Mouse (Mus musculus) left cerebral cortex, adult 18-20 months (tissue): ENCODE measurements around the gene Psma2. TPM values are rescaled to one million over a fixed set of nuclear protein-coding genes. Genes with fewer than 3 reads are reported as not detected.

Source experiments
- DNase-seq, 2 experiments: peaks; one replicate each; pipeline ENCODE4 v3.0.0; 2021 to 2022; ENCODE audit warnings: low spot score in 2 of 2, mixed read lengths in 1 of 2
- long read RNA-seq, 2 experiments: library from polyadenylated mRNA; stranded (forward); transcript quantifications; one replicate each; pipeline ENCODE4 v2.0.0; 2021
- total RNA-seq, 2 experiments: library from RNA; stranded (reverse); gene quantifications; 2 replicates each; pipeline ENCODE4 v1.2.3; 2021

The Psma2 gene
- total RNA-seq, result 10 to 100 TPM; 57.5 to 65.7 TPM
- long read RNA-seq, experiment 1, transcript Psma2-201 (8 exons, 2,911 nt), result major isoform, 144 of 149 reads
- long read RNA-seq, experiment 1, partial matches to known transcripts, result 3 of 149 reads
- long read RNA-seq, experiment 1, other reads (novel, unspliced or antisense), result 2 of 149 reads
- long read RNA-seq, experiment 2, transcript Psma2-201 (8 exons, 2,911 nt), result major isoform, 129 of 141 reads
- long read RNA-seq, experiment 2, partial matches to known transcripts, result 8 of 141 reads
- long read RNA-seq, experiment 2, other reads (novel, unspliced or antisense), result 4 of 141 reads

GRCm38 (mm10) chr13:14612926-14613529 is at the start of gene Psma2, which contains the start of gene Mrpl32:
Gene Psma2 (plus strand): TSS chr13:14613240.
Gene Mrpl32 (minus strand): TSS chr13:14613165.
- peak; percentile 96 to 97 for DNase-seq

DNA sequence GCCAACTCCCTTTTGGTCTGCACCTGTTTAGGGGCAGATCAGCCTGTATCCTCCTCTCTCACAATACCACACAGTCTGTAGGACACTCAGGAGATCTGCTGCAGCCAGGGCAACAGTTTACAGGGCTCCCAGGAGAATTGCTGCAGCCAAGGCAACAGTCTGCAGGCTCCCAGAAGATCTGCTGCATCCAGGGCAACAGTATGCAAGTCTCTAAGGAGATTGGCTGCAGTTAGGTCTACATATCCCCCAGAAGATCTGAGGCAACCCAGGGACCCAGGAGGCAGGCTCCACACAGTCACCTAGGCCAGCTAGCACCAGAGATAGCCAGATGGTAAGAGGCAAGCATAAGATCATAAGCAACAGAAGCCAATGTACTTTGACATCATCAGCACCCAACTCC is 38.9 kb upstream of the Psma2 start:
- no peak for DNase-seq

DNA sequence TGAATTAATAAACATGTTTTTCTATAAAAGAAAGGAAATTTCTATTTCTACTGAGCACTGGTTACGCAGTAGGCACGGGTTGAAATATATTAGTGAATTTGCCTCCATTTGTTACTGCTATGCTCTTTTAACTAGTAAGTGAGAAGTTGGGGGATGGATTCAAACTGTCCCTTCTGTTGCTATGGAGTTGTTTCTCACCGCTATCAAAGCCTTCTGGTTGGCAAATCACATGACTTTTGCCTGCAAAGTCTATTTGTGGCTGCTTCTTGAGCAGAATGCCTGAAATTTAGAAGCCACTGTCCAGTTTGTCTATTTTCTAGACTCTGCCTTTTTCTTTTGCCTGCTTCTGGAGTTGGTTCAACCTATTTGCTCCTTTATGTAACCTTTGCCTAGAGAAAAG is 32.6 kb upstream of the Psma2 start:
- no peak for DNase-seq

GRCm38 (mm10) chr13:14602744-14603143 is 10.3 kb upstream of the Psma2 start:
- DNase-seq, result peak in 1 of 2 experiments; percentile 19

- DNase-seq, result no peak
Observed at GRCm38 (mm10) chr13:14607616-14608015, 5.4 kb upstream of the Psma2 start.

DNA sequence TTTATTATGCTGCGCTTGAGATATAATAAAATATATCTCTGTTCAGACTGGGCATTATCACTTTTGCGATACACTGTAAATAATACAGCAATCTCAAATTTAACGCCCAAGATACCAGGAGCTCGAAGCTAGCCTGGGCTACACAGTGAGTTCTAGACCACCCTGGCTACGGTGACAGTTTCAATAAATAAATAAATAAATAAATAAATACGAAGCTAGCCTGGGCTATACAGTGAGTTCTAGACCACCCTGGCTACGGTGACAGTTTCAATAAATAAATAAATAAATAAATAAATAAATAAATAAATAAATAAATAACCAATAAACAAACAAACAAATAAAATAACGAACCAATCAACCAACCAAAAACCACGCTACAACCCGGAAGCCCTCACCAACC is 577 bp upstream of the Psma2 start:
- DNase-seq, result no peak

- DNase-seq, result no peak
Observed at GRCm38 (mm10) chr13:14613553-14613952, 513 bp downstream of the Psma2 start.

DNA sequence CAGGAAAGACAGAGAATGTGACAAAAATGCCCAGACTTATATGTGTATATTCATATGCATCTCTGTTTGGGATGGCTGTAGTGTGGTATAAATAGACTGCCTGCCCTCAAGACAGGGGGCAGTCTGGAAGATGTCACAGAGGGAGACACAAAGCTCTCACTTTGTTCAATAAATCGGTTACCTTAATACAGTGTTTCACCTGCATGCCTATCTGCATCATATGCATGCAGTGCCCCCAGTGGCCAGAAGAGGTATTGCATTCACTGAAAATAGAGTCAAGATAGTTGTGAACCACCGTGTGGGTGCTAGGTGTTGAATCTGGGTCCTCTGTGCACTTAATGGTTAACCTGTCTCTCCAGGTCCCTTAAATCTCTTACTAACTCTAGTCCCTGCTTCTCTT is 5.7 kb downstream of the Psma2 start:
- DNase-seq, result peak; percentile 56 to 77

DNA sequence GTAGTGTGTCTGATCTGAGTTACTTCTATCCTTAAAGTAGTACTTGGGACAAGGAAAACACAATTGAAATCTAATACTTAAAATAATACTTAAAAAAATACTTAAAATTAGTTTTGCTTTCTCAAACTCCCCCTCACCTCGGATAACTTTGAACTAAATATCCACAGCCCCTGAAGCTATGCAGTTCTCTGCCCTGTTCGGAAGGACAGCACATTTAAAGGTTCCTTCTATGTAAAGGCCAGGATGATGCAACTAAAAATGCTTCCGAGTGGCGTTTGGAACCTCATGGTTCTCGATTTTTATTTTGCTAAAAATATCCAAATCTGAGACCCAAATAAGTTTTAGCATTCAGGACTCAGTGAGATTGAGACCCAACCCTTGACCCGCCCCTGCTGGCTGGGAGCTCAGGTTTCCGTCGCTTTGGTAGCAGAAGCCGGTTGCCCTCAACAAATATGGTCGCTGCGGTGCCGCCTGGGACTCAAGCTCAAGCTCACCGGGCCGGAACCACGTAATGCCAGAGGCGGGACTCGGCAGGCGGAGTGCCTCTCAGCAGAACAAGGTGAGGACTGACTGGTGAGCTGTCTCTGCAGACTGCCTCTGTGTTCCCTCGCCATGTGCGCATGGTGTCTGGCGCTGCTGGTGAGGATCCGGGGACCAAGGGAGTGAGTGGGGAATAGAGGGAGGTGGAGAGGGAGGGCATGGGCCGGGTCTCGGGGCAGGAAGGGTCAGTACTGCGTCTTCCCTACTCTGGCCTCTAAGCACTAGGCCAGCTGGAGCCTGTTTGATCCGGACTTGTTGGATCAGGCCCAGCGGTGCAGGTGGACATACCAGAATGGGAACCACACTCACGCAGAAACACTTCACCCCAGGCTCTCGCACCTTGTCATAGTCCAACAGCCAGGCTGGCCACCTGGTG is 16.9 kb downstream of the Psma2 start, which contains the start of gene AW209491:
Gene AW209491 (plus strand): TSS at position 429 of the 916 bp plus-strand sequence.
- peak; percentile 97 for DNase-seq

GRCm38 (mm10) chr13:14639998-14640397 is 27.0 kb downstream of the Psma2 start:
- DNase-seq, result no peak

- DNase-seq, result peak in 1 of 2 experiments; percentile 25
Observed at GRCm38 (mm10) chr13:14649301-14649700, 36.3 kb downstream of the Psma2 start.

- DNase-seq, result no peak
Observed at GRCm38 (mm10) chr13:14667107-14667506, 54.1 kb downstream of the Psma2 start.

DNA sequence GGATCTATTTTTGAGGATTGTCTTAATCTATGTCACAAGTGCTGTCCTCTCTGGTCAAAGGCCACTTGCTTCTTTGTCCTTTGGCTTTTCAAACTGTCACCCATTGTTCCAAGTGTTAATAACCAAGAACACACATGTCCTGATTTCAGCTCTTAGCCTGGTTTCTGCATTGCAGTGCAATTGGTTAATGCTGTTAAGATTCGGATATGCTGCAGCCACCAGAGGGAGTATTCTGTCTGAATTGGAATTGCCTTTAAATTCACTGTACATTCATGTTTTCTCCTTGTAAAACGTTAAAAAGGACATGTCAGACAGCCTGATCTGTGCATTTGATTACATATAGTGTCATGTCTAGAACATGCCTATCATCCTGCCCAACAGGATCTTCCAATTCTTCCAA is 57.3 kb downstream of the Psma2 start:
- DNase-seq, result peak; percentile 34 to 36

DNA sequence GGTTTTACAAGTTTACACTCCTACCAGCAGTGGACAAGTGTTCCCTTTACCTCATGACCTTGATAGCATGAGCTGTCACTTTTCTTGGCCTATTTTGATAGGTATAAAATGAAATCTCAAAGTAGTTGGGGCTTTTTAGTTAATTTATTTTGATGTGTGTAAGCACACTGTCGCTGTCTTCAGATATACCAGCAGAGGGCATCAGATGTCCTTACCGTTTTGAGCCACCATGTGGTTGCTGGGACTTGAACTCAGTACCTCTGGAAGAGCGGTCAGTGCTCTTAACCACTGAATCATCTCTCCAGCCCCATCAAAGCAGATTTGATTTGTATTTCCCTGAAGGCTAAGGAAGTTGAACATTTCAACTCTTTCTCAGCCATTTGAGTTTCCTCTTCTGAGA is 75.9 kb downstream of the Psma2 start:
- no peak for DNase-seq

DNA sequence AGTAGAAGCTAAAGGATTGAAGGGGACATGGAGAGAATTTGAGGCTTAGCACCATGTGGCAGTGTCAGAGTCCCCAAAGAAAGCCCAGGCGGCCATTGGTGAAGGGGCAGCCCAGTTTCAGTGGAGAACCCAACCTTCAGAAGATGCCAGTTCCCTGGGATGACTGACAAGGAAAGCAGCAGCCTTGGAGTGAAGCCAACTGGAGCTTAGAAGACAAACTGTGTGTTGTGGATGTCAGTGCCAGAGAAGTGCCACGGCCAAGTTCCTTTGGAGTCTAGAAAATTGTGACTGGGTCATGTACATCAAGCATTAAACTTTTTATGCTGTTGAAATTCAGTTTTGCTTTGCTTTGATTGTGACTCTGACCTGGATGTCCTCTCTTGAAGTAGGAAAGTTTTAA is 103.8 kb downstream of the Psma2 start:
- DNase-seq, result no peak

- no peak for DNase-seq
Observed at GRCm38 (mm10) chr13:14717755-14718154, 104.7 kb downstream of the Psma2 start.

Other genes starting within 250 kb of the Psma2 start
- 100 to 1,000 TPM; 120 TPM for gene Hecw1, start 90.0 kb upstream of the Psma2 start, total RNA-seq
- gene Mrpl32, start 75 bp upstream of the Psma2 start, total RNA-seq, result 10 to 100 TPM; 28.7 to 29.3 TPM
- gene AW209491, start 16.9 kb downstream of the Psma2 start, total RNA-seq, result 10 to 100 TPM; 24.7 to 25.3 TPM